Mouse (Mus musculus) gastrocnemius, postnatal 25 days (tissue): Measurements from ENCODE around the gene Itpr1. TPM values are rescaled to one million over a fixed set of nuclear protein-coding genes. Genes with fewer than 3 reads are reported as not detected.

Experiments
- DNase-seq: peaks from one replicate; pipeline ENCODE4 v3.0.0; 2022
- total RNA-seq, 2 experiments: library from RNA; stranded (reverse); gene quantifications; 1 replicate in 1 of 2; 2 replicates in 1 of 2; pipeline ENCODE4 v1.2.3; 2021

Gene Itpr1
- total RNA-seq, 2 experiments from 2014 or later, result 12.3 to 12.5 TPM

- no peak for DNase-seq
Observed at GRCm38 (mm10) chr6:108441290-108441689, 228.4 kb downstream of the Itpr1 start.

DNA sequence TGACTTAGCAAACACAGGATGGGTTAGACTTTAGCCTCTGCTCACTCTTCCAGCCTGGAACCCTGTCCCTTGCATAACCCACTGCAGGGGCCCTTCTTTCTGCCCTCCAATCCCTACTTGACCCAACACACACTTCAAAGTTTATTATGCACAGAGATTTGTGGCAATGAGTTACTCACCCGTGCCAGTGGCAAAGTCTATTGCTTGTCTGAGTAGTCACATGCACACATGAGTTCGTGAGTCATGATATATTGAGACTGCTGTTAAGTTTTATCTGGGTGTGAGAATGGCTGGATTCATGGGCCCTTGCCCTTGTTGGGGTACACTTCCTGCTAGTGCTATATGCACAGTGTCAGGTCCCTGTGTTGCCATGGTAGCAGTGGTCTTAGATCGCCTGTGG, 229.4 kb downstream of the Itpr1 start:
- DNase-seq, result no peak

- no peak for DNase-seq
Observed at GRCm38 (mm10) chr6:108444435-108444834, 231.5 kb downstream of the Itpr1 start.

DNA sequence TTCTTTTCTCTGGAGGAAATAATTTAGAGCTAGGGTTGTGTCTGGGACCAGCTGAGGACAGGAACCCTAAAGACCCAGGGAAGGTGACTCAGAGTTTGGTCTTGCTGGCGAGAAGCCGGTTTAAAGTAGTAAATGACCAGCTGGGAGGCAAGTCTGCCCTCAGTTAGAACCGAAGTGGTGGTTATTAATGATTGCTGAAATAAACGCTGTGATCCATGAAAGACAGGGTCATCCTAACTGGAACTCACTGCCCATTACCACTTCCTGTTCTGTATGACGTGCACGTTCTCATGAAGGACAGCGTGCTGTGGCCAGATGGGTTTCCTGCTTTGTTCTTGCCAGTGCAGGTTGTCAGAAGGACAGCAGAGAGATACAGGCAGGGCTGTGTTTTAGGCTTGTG, 232.1 kb downstream of the Itpr1 start:
- no peak for DNase-seq

- DNase-seq, result no peak
Observed at GRCm38 (mm10) chr6:108446766-108447165, 233.9 kb downstream of the Itpr1 start.

- no peak for DNase-seq
Observed at GRCm38 (mm10) chr6:108447179-108447845, 234.4 kb downstream of the Itpr1 start.

DNA sequence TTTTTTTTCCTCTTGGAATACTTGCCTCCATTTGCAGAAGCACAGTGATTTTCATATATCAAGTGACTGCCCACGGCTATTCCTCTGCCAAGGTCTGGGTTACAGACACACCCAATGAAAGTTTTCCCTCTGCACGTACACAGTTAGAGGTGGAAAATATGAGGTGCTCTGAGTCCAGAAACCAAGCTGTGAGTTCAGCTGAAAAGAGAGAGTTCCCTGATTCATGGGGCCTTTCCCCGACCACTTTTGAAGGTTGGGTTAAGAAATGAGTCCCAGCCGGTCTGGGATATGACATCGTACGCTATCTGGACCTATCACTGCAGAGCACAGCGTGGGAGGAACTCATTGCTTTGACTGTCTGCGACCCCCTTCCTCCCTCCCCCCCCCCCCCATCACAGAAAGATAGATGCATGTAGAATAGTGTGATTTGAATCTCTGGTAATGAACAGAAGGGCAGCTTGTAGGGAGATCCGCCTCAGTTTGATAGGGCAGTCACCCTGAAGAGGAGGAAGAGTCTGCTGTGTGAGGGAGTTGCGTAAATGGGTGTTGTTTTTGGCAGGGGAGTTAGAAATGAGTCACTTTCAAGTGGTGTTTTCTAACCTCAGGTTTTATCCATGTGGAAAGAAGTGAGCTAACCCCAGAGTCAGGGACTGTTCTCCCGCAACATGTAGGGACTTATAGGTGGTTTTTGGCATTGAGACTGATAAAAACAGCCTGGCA, 235.3 kb downstream of the Itpr1 start:
- no peak for DNase-seq

GRCm38 (mm10) chr6:108448864-108449263, 236.0 kb downstream of the Itpr1 start:
- DNase-seq, result no peak

- no peak for DNase-seq
Observed at GRCm38 (mm10) chr6:108451536-108451935, 238.6 kb downstream of the Itpr1 start.

DNA sequence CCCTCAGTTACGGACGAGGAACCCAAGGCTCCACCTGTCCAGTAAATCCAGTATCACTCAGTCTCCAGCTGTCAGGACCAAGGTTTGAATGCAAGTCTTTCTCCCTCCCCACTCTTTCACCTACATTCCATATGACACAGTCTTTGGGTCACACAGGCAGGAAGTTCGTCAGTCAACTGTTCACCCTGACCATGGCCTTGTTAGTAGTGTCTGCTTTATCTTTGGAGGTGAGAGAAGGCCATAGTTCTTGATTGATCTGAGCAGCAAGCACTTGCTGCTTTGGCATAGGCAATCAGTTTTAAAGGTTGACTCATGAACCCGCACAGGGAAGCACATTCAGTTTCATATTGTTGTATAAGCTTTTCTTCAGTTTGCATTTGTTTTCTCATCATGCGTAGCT, 240.7 kb downstream of the Itpr1 start:
- DNase-seq, result no peak

DNA sequence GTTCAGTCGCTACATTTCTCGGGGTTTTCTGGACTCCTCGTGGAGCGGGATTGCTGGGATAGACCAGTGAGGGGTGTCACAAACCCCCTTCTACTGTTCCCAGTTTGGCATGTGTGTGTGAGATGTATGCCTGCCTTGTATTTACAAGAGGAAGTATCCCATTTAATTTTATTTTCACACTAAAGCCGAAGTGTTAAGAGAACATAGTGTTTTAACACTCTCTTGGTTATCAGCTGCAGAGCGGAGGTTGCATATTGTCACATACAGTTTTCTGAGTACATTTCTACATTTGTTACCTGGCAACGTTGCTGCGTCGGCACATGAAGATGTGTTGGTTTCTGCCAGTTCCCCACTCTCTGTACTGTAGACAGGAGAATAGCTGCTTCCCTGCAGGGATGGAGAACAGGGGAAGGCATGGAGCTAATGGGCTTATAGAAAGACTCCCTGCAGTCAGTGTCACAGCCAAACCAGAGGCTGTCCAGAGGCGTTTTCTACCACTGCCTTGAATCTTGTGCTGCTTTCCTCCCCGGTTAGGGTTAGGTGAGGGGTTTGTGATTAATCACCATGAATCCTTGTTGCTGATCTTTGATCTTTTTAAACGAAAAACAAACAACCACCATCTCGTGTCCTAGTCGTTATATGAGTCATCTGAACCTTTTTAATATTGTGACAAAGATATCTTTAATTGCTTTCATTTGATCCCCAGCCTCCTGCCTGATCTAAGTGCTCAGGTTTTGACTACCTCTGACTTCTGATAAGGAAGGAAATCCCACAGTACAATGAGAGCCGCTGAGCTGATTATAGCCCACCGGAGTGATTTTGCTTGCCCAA, 241.4 kb downstream of the Itpr1 start:
- no peak for DNase-seq

- DNase-seq, result no peak
Observed at GRCm38 (mm10) chr6:108454979-108455836, 242.3 kb downstream of the Itpr1 start.

- DNase-seq, result no peak
Observed at GRCm38 (mm10) chr6:108456231-108457062, 243.6 kb downstream of the Itpr1 start.

DNA sequence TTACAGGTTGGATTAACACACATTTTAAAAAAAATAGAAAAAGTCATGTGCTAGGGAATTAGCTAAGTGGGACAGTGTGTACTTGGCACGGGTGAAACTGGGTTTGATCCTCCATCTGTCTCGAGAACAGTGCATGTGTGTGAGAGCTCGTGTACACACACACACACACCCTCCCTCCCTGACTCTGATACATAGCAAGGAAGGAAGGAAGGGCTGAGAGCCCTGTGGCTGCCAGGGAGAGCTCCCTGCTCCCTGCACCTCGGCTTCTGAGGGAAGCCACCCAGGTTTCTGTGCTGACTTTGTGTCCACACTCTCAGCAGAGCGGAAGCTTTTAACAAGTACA, 244.1 kb downstream of the Itpr1 start:
- DNase-seq, result peak; percentile 61

DNA sequence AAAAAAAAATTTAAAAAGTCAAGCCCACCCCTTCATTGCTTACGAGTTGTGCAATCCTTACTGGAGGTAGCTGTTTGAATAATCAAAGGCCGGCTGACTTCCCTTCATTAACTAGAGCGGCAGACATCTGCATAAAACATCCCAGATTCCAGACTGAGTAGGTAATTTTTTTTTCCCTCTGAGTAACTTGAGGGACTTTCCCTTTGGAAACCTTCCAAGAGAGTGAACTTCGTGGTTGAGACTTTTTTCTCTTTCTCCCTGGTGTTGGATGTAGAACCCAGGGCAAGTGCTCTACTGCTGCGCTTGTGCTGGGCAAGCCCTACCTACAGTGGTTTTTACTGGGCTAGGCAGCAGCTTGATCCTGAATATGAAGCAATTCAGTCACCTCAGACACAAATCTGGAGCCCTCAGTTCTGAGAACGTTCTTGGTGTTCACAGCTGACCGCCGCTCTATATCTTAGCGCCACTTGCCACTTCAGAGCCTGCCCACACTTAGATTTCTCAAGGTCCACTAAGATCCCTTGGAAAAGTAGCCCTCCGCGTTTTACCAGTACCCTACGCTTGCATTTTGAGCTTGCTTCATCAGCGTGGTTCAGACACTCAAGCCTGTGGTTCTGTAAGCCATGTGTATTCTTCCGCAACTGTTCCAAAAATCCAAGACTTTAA, 244.8 kb downstream of the Itpr1 start:
- DNase-seq, result no peak

GRCm38 (mm10) chr6:108458182-108458571, 245.3 kb downstream of the Itpr1 start:
- peak; percentile 72 for DNase-seq

DNA sequence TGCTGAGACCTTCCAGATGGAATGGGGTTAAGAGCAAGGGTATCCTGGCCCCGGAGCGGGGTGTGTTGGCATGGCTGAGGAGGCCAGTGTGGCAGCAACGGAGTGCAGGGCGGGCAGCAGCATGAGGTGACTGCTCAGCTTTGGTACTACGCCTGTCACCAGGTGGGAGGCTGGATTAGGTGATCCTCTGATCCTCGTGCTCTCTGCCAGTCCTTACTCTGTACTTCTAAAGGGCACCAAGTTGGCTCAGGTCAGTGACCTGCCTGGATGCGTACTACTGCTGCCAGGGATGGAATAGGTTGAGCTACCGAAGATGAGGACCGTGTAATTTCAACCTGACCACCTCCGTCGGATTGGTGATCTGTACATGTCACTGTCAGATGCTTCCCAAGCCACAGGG, 245.9 kb downstream of the Itpr1 start:
- peak; percentile 67 for DNase-seq

GRCm38 (mm10) chr6:108464308-108464979, 251.5 kb downstream of the Itpr1 start:
- DNase-seq, result no peak

DNA sequence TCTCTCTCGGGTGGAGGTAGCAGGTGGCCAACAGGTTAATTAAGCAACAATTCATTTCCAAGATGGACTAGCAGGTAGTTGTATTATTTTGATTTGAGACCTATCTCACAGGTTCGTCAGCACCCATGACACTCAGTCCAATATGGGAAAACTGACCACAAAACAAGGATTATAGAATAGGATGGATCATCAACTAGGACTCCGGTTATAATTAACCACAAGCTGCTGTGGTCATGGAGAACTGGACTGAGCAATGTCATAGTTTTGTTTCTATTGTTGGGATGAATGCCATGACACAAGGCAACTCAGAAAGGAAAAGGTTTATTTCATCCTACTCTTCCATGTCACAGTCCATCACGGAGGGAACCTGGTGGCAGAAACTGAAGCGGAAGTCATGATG, 252.3 kb downstream of the Itpr1 start:
- no peak for DNase-seq

DNA sequence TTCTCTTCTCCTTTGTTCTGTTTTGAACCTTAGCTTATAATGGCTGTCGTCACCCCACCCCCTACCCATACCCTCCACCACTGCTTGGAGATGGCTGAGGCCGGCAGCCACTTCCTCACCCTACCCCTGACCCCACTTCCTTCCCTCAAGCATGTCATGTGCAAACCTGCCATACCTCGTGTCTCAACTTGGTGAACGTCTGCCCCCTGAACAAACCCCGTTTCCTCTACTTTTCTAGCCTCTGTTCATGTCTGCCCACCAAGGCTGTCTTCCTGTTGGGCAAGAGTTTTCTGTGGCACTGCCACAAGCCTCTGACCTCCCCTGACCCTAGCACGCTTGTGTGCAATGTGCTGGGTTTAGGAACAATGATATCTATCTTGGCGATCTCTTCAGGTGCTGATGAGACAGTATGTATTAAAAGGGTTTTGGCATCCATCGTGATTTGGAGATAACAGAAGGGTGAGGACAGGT, 253.2 kb downstream of the Itpr1 start:
- DNase-seq, result no peak
